Mouse (Mus musculus): ENCODE measurements at regions not wholly inside any gene's neighbourhood (a gene's known extent, or its start where the extent isn't known, plus 50 kb on each side); places are given as distances from the start of the nearest gene placed in this dataset.

DNA sequence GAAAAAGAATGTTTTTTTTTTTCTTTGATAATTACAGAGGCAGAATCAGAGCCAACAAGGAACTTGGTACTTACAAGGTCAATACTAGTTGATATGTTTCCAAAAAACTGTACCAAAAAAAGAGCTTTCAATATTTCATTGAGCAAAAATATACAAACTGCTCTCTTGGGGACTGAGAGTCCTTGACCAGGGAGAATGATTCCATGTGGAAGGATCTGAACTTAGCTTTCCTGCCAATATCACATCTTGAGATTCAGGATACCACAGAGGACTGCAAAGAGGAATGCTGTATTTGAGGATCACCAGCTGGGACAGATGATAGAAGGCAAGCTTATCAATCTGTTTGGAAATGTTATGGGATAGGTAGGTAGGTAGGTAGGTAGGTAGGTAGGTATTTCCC is 116.6 kb upstream of the Abcb5 start:
- no peak for TF ChIP-seq CTCF (IDR thresholded peaks at IDR 0.05; ENCODE audit: extremely low read depth, insufficient read depth, insufficient read length, insufficient replicate concordance)
- no peak for TF ChIP-seq POLR2A (IDR thresholded peaks at IDR 0.05; ENCODE audit: low read depth, low read length)
